Mouse (Mus musculus): ENCODE measurements around the gene Gramd1b. TPM values are rescaled to one million over a fixed set of nuclear protein-coding genes. Genes with fewer than 3 reads are reported as not detected.

Gramd1b gene
- total and polyA plus RNA-seq, 2 experiments from 2014 or later, result 18.0 to 48.6 TPM

DNA sequence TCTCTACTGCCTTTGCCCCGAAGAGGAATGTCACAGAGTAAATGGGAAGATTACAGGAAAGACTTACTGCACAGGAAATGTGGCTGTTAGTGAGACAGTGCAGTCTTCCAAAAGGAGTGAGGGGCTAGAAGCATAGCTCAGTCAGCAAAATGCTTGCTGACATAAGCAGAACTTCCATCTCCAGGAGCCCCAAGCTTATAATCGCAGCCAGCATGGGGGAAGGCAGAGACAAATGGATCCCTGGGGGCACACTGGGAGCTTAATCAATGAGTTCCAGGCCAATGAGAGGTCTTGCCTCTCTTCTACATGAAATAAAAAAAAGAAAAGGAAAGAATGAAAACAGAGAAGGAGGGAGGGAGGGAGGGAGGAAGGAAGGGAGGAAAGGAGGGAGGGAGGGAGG lies 122.1 kb downstream of the Gramd1b start:
- 60% methylated on average over 2 of the region's 2 CpGs for WGBS
- ATAC-seq, result no peak
- Histone ChIP-seq H3K4me2 (ENCODE audit: low read depth) (no peak overlapping the region), H3K4me1 (ENCODE audit: insufficient read depth) (no peaks in the 10 kb centered on the region), H3K27ac (ENCODE audit: low read depth, low read length) (no peak overlapping the region), H3K4me3 (ENCODE audit: low read depth, low read length) (no peak overlapping the region), H3K9ac (no peak overlapping the region), H3K36me3 (ENCODE audit: insufficient read depth) (no peaks in the 10 kb centered on the region), H3K27me3 (ENCODE audit: insufficient read depth, low read length) (no peaks in the 10 kb centered on the region), H3K9me3 (ENCODE audit: low read length) (no peaks in the 10 kb centered on the region)
- DNase-seq, result no peak
- no peak for TF ChIP-seq CTCF (IDR thresholded peaks at IDR 0.05; ENCODE audit: low read depth)

DNA sequence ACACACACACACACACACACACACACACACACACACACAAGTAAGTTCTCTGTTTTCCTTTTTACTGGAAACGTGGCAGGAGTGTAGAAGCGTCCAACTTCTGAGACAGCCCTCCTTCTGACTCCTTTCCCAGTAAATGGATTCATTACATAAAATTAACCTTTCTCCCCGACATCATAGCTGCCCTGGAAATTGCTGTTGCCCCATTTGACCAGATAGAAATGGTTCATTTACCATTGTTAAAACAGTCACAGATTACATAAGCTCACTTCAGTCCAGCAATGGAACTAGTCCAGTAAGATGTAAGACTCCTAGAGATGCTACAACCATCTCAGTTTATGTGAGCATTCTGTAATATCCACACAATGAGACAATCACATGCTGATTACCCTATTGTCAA lies 122.8 kb downstream of the Gramd1b start:
- no peak overlapping the region for H3K4me2 ChIP-seq (ENCODE audit: low read depth)
- H3K36me3 ChIP-seq (ENCODE audit: insufficient read depth), result no peaks in the 10 kb centered on the region
- no peaks in the 10 kb centered on the region for H3K27me3 ChIP-seq (ENCODE audit: insufficient read depth, low read length)
- H3K4me1 ChIP-seq (ENCODE audit: insufficient read depth), result no peaks in the 10 kb centered on the region
- no peak overlapping the region for H3K27ac ChIP-seq (ENCODE audit: low read depth, low read length)
- ATAC-seq, result no peak
- 49% methylated on average over 3 of the region's 3 CpGs for WGBS
- H3K4me3 ChIP-seq (ENCODE audit: low read depth, low read length), result no peak overlapping the region
- no peak for DNase-seq
- no peaks in the 10 kb centered on the region for H3K9me3 ChIP-seq (ENCODE audit: low read length)
- H3K9ac ChIP-seq, result no peak overlapping the region
- no peak for TF ChIP-seq CTCF (IDR thresholded peaks at IDR 0.05; ENCODE audit: low read depth)

DNA sequence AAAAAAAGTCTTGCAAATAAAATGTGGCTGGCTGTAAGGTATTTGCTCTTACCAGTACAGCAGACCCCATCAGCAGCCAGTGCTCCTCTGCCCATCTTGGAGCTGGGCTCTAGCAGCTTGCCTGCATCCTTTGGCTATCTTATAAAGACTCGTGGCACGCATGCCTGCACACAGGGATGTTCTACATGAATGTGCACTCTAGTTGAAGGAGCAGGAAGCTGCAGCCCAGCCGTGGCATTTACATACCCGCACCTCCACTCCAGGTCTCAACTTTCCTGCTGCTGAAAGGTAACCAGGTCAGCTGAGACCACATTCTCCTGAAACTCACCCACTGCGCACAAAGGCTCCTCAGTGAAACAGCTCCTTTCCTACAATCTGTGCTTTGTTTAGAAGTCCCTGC lies 123.3 kb downstream of the Gramd1b start:
- Histone ChIP-seq H3K27me3 (ENCODE audit: insufficient read depth, low read length) (no peaks in the 10 kb centered on the region), H3K9me3 (ENCODE audit: low read length) (no peaks in the 10 kb centered on the region), H3K36me3 (ENCODE audit: insufficient read depth) (no peaks in the 10 kb centered on the region), H3K27ac (ENCODE audit: low read depth, low read length) (no peak overlapping the region), H3K4me2 (ENCODE audit: low read depth) (no peak overlapping the region), H3K9ac (no peak overlapping the region), H3K4me1 (ENCODE audit: insufficient read depth) (no peaks in the 10 kb centered on the region), H3K4me3 (ENCODE audit: low read depth, low read length) (no peak overlapping the region)
- DNase-seq (no peak), ATAC-seq (no peak)
- TF ChIP-seq CTCF (IDR thresholded peaks at IDR 0.05; ENCODE audit: low read depth), result no peak
- WGBS, result 45% methylated on average over 5 of the region's 5 CpGs

DNA sequence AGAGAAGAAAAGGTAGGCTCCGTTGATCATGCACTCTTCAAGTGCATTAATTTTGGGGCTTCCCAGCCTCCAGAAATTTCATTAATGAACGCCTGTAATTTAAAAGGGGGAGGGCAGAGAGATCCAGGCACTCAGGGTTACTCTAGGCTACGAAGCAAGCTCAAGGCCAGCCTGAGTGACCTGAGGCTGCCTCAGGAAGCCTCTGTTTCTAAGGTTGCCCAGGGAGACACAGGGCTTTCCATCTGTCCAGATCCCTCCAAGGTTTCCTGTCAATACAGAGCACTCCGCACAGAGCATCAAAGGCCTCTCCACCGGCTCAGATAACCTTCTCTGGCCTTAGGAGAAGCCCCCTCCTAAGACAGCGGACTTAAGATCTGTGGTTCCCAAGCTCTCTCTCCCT lies 125.4 kb downstream of the Gramd1b start:
- ATAC-seq, result no peak

DNA sequence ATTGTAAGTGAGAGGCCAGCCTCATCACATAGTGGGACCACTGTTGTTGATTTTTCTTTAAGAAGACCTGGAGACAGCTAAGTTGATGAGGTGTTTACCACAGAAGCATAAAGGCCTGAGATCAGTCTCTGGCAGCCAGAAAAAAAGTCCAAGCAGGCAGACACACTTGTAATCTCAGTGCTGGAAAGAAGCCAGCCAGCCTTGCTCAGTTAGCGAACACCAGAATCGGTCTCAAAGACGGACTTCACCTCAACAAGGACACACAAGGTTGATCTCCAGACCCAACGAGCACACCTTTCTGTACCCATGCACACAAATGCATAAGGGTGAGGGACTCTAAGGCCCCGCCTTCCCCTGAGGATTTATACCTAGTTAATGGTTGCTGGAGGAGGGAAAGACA lies 125.9 kb downstream of the Gramd1b start:
- WGBS, result 67% methylated on average over 5 of the region's 5 CpGs
- Histone ChIP-seq H3K9ac (no peak overlapping the region), H3K4me1 (ENCODE audit: insufficient read depth) (no peaks in the 10 kb centered on the region), H3K27ac (ENCODE audit: low read depth, low read length) (peak overlapping the region; percentile 68), H3K27me3 (ENCODE audit: insufficient read depth, low read length) (no peaks in the 10 kb centered on the region), H3K4me3 (ENCODE audit: low read depth, low read length) (no peak overlapping the region), H3K36me3 (ENCODE audit: insufficient read depth) (no peaks in the 10 kb centered on the region), H3K9me3 (ENCODE audit: low read length) (no peaks in the 10 kb centered on the region), H3K4me2 (ENCODE audit: low read depth) (no peak overlapping the region)
- TF ChIP-seq CTCF (IDR thresholded peaks at IDR 0.05; ENCODE audit: low read depth), result no peak
- no peak; the same call in 1 of the 2 replicates for ATAC-seq
- peak; percentile 39 for DNase-seq

More for the DNA sequence above, 125.4 kb downstream of the Gramd1b start:
- no peak for TF ChIP-seq CTCF (IDR thresholded peaks at IDR 0.05; ENCODE audit: low read depth)
- no peaks in the 10 kb centered on the region for H3K4me1 ChIP-seq (ENCODE audit: insufficient read depth)
- no peaks in the 10 kb centered on the region for H3K36me3 ChIP-seq (ENCODE audit: insufficient read depth)
- no peak overlapping the region for H3K4me3 ChIP-seq (ENCODE audit: low read depth, low read length)
- H3K27me3 ChIP-seq (ENCODE audit: insufficient read depth, low read length), result no peaks in the 10 kb centered on the region
- no peaks in the 10 kb centered on the region for H3K9me3 ChIP-seq (ENCODE audit: low read length)
- H3K27ac ChIP-seq (ENCODE audit: low read depth, low read length), result 0 out of 2 replicates have a peak overlapping the region, but pooled peaks have one; percentile 23
- no peak for DNase-seq
- no peak overlapping the region for H3K9ac ChIP-seq
- WGBS, result 55% methylated on average over 6 of the region's 6 CpGs
- no peak overlapping the region for H3K4me2 ChIP-seq (ENCODE audit: low read depth)

DNA sequence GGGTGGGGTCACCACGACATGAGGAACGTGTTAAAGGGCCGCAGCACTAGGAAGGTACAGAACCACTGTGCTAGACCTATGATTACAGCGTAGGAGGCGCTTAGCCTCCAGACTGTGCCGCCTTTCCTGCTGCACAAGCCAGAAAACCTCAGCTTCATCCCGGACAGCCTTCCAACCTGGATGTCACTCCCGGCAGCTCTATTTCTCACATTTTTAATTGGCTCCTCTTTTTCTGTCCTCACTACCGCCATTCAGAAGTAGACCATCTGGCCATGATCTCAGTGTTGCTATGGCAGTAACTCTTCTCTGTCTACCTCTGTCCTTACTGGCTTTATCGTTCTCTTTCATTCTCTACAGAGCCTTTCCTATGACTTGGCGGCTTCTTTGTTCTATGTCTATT lies 126.5 kb downstream of the Gramd1b start:
- Histone ChIP-seq H3K4me2 (ENCODE audit: low read depth) (no peak overlapping the region), H3K9me3 (ENCODE audit: low read length) (no peaks in the 10 kb centered on the region), H3K9ac (no peak overlapping the region), H3K27me3 (ENCODE audit: insufficient read depth, low read length) (no peaks in the 10 kb centered on the region), H3K36me3 (ENCODE audit: insufficient read depth) (no peaks in the 10 kb centered on the region), H3K4me3 (ENCODE audit: low read depth, low read length) (no peak overlapping the region), H3K27ac (ENCODE audit: low read depth, low read length) (peak overlapping the region; percentile 68), H3K4me1 (ENCODE audit: insufficient read depth) (no peaks in the 10 kb centered on the region)
- TF ChIP-seq CTCF (IDR thresholded peaks at IDR 0.05; ENCODE audit: low read depth), result no peak
- ATAC-seq, result peak; percentile 84
- DNase-seq, result peak; percentile 63
- WGBS, result 61% methylated on average over 11 of the region's 11 CpGs

DNA sequence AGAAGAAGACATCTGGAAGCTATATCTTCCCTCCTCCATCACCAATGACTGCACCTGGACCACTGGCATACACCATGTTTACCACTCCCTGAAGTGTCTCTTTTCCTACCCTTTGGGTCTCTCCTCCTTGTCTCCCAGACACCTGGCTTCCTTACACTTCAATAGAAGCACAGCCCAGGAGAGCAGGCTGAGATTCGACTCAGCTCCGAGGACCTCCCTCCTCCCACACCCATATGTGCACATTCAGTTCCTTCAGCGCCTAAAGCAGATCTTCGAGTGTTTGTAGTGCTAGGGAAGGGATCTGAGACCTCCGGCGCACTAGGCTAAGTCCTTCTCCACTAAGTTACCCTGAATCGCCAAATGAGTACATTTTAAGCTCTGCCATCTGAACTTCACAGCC lies 127.4 kb downstream of the Gramd1b start:
- 74% methylated on average over 7 of the region's 7 CpGs for WGBS
- H3K27ac ChIP-seq (ENCODE audit: low read depth, low read length), result 0 out of 2 replicates have a peak overlapping the region, but pooled peaks have one; percentile 68
- H3K27me3 ChIP-seq (ENCODE audit: insufficient read depth, low read length), result no peaks in the 10 kb centered on the region
- TF ChIP-seq CTCF (IDR thresholded peaks at IDR 0.05; ENCODE audit: low read depth), result no peak
- ATAC-seq, result no peak
- DNase-seq, result no peak
- no peaks in the 10 kb centered on the region for H3K4me1 ChIP-seq (ENCODE audit: insufficient read depth)
- no peak overlapping the region for H3K4me2 ChIP-seq (ENCODE audit: low read depth)
- H3K4me3 ChIP-seq (ENCODE audit: low read depth, low read length), result no peak overlapping the region
- H3K9ac ChIP-seq, result no peak overlapping the region
- H3K9me3 ChIP-seq (ENCODE audit: low read length), result no peaks in the 10 kb centered on the region
- H3K36me3 ChIP-seq (ENCODE audit: insufficient read depth), result no peaks in the 10 kb centered on the region

DNA sequence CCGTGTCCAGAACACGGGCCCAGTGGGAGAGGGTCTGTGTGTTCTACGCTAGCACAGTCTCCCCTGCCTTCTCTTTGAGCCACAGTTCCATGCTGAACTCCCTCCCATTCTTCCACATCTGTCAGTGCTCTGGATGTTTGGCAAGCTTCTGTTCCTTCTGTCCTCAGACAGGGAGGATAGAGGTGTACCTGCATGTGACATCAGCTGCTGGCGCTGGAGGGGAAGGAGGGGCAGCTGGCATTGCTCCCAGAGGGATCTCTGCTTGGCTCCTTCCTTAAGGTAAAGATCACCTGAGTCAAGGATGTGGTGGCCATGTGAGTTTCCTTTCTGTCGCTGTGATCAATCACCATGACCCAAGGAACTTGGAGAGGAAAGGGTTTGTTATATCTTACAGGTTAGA lies 129.4 kb downstream of the Gramd1b start:
- H3K9me3 ChIP-seq (ENCODE audit: low read length), result no peaks in the 10 kb centered on the region
- no peak for TF ChIP-seq CTCF (IDR thresholded peaks at IDR 0.05; ENCODE audit: low read depth)
- H3K4me2 ChIP-seq (ENCODE audit: low read depth), result no peak overlapping the region
- H3K36me3 ChIP-seq (ENCODE audit: insufficient read depth), result no peaks in the 10 kb centered on the region
- no peak for DNase-seq
- H3K27me3 ChIP-seq (ENCODE audit: insufficient read depth, low read length), result no peaks in the 10 kb centered on the region
- no peak overlapping the region for H3K27ac ChIP-seq (ENCODE audit: low read depth, low read length)
- ATAC-seq, result no peak
- no peak overlapping the region for H3K9ac ChIP-seq
- no peak overlapping the region for H3K4me3 ChIP-seq (ENCODE audit: low read depth, low read length)
- no peaks in the 10 kb centered on the region for H3K4me1 ChIP-seq (ENCODE audit: insufficient read depth)
- 93% methylated on average over 5 of the region's 5 CpGs for WGBS

Measured in forebrain, postnatal 0 days (tissue).